Mouse (Mus musculus) gastrocnemius, adult 2 months (tissue): ENCODE data around the gene Npnt. TPM values are rescaled to one million over a fixed set of nuclear protein-coding genes. Genes with fewer than 3 reads are reported as not detected.

Experiments used
- DNase-seq: peaks from one replicate; pipeline ENCODE4 v3.0.0; 2022
- H3K27ac ChIP-seq: fragments of 200-600 bp; 2 replicates; pipeline ENCODE4 v1.8.1; 2022; ENCODE audit warnings: mild to moderate bottlenecking
- H3K4me3 ChIP-seq: fragments of 200-600 bp; 2 replicates; pipeline ENCODE4 v1.8.1; 2022; ENCODE audit warnings: mild to moderate bottlenecking, moderate library complexity
- CTCF ChIP-seq: fragments of 200-600 bp; IDR thresholded peaks from 2 replicates; pipeline ENCODE4 v1.8.1; 2022; ENCODE audit warnings: antibody characterized with exemption, mild to moderate bottlenecking, moderate library complexity
- intact Hi-C: fragments of 180-260 bp; cut with DNase I; formaldehyde crosslinking; loops from one replicate; pipeline ENCODE4 v1.15.1; 2025
- total RNA-seq, 2 experiments: library from RNA; stranded (reverse); gene quantifications; 2 replicates each; pipeline ENCODE4 v1.2.3; 2021

The Npnt gene
- total RNA-seq, 2 experiments from 2014 or later: 4.5 to 7.4 TPM

DNA sequence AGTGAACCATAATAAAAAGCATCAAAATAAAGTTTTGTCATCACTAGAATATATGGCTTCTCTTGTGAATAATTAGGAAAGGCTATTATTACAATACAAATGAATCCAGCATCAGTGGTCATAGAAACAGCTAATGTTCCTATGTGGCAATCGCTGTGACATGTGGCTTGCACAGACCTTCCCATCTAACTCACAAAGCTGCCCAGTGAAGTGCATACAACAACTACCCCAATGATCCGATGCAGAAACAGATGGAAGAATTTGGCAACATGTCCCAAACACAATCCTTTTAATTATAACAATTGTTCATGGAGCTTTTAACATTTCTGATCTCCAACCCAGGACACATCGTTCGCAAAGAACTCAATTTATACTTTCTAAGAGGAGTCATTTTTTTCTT lies 52.2 kb downstream of the Npnt start:
- no peak for DNase-seq
- intact Hi-C loops: no loop called here
- H3K4me3 ChIP-seq: no peak overlapping the region
- no peak for TF ChIP-seq CTCF
- H3K27ac ChIP-seq: no peak overlapping the region

DNA sequence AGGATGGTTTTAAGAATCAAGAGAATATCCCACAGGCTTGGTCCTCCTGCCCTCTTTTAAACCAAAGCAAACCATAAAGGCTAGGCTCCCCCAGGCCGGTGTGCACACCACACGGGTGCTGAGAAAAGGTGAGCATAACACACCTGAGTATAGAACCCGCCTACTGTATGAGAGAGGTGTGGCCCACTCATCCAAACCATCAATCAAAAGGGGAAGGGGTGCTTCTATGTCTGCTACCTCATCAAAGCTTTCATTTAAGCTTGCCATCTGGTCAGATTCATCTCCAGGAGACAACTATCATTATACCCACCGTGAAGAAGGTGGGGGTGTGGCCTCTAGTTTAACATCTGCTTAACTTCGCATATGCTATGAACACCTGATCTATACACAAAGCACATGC lies 52.7 kb downstream of the Npnt start:
- no peak for DNase-seq
- Histone ChIP-seq H3K4me3 (no peak overlapping the region), H3K27ac (no peak overlapping the region)
- TF ChIP-seq CTCF: no peak
- intact Hi-C loops: no loop called here

DNA sequence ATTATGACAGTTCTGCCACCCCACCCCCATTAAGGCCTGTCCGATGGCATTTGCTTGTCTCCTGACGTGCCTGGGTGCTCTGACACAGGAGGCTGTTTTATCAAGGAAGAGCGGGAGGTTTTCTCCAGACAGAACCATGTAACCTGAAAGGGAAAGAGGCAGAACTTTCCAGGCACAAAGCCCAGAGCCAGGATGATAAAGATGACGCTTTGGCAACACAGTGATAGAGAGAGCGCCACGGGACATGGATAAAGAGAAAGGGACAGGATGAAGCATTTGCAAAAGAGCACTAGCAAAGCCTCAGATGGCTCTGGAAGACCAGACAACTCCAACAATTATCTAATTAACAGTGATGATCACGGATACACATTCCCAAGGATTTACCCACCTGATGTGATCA lies 56.0 kb downstream of the Npnt start:
- Histone ChIP-seq H3K27ac (no peak overlapping the region), H3K4me3 (no peak overlapping the region)
- DNase-seq: no peak
- intact Hi-C loops: no loop called here
- no peak for TF ChIP-seq CTCF

DNA sequence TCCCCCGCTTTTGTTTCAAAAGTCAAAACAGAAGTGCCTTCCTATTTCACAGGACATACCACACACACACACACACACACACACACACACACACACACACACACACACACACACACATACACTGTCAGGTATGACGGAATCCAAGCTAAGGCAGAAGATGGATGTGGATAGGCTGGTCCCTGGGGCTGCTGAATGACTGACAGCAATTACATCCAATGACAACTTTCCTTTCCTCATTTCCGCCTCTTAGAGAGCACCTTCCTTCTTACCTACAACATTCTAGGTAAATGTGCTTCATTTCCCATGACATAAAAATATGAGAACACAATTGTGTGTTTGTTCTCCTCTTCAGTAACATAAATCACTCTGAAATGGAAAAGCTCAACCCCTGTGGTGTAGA lies 56.4 kb downstream of the Npnt start:
- no peak overlapping the region for H3K27ac ChIP-seq
- no peak for DNase-seq
- intact Hi-C loops: no loop called here
- TF ChIP-seq CTCF: no peak
- H3K4me3 ChIP-seq: no peak overlapping the region

DNA sequence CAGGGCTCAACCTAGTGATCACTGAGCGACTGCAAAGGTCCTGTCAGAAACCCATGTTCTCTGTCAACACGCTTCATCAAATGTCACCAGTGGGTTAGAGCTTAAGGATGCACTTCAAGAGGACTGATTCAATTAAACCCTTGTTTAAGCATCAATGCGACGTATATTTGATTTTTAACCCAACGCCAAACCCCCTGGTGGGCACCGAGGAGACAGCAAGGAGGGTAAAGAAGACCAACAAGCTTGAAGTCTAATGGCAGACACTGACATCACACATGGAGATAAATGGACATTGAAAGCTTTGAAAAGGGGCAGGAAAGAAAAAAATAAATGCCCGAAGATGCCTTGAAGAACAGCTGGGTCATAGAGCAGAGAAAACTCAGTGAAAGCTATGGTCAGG lies 57.0 kb downstream of the Npnt start:
- no peak for TF ChIP-seq CTCF
- intact Hi-C loops: no loop called here
- no peak overlapping the region for H3K27ac ChIP-seq
- H3K4me3 ChIP-seq: no peak overlapping the region
- DNase-seq: no peak

DNA sequence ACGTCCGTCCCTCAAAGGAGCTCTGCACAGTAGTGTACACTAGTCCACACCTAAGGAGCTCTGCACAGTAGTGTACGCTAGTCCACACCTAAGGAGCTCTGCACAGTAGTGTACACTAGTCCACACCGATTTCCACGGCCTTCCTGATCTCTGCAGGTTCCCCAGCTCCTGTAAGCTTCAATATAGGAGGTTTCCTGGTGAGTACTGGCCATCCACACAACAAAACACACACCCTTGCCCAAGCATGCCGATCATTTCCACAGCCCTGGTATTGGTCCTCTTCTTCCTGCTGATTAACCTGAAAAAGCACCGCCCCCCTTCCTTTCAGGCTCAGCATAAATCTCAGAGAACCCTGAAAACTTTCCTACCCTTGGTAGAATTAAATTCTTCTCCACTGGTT lies 57.6 kb downstream of the Npnt start:
- Histone ChIP-seq H3K4me3 (no peak overlapping the region), H3K27ac (no peak overlapping the region)
- DNase-seq: no peak
- no peak for TF ChIP-seq CTCF
- intact Hi-C loops: no loop called here

DNA sequence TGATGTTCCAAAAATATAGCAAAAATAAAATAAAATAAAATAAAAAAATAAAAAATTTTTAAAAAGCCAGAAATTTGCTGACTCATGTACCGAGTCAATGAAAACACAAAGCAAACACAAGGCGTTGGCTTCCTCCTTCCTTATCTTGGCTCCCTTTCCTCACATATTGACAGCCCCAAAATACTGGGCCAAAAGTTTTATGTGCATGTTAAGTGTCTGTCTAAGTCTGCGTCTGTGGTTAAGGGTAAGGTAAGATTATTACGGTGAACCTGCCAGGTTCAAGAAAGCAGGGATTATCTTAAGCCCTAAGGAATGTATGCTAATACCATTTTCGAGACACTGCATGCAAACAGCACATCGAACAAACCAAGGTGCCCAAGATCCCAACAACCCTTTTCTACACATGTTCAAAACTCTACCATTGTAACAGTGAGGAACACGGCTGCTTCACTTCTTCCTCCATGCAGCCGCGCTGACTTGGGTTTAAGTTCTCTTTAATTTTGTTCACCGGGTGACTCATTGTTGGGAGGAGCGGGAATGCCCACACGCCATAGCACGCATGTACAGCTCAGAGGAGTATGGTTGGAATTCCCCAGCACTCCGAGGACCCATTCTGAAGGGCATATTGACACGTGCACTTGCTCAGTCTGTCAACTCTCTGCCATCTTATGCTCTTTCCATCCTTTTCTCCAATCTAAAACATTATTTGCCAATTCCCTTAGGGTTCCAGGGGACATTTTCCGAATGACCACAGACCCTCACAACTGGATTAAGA lies 62.8 kb downstream of the Npnt start:
- no peak for TF ChIP-seq CTCF
- intact Hi-C loops: no loop called here

DNA sequence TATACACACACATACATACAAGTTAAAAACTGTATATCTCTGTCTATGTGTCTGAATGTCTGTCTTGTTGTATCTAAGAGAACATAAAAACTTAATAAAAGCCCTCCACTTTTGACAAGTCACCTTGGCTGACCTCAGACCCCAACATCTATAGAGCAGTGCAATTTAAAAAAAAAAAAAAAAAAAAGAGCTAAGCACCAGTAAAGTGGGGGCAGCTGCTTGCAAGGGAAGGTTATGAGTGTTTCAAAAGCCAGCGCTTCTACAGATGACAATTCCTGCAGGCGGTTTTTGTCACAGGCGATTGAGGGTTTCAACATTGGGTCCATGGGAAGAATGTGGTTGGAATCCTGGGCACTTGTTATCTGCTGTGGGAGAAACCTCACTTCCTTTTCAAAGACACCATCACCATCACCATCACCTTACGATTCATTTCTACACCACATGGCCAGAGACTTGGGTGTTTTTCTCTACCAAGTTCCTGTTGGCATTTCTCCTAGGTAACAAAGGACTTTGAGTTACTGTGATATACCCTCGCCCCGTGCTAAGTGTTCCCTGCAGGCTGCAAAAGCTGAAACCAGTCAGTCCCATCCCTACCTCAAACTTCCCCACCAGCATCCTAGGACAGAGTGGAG lies 63.6 kb downstream of the Npnt start:
- DNase-seq: no peak
- Histone ChIP-seq H3K4me3 (no peak overlapping the region), H3K27ac (no peak overlapping the region)
- TF ChIP-seq CTCF: no peak
- intact Hi-C loops: no loop called here

More for the DNA sequence above, 62.8 kb downstream of the Npnt start:
- Histone ChIP-seq H3K4me3 (no peak overlapping the region), H3K27ac (no peak overlapping the region)
- DNase-seq: no peak

DNA sequence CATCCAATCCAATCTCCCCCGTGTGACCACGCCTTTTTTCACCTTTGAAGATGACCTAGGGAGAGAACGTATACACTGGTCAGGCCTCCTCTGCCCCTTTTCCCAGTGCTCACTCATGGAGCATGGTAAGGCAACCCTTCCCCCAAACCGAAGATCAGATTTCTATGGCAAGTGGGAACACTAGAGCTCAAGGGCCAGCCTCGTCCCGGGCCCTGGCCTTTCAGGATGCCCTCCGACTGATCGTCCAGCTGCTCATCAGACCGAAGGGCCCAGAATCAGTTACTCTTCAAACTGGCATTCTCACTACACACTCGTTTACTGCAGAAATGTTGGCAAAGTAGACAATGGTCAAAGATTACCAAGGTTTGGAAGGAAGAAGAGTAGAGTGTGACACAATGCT lies 65.6 kb downstream of the Npnt start:
- no peak overlapping the region for H3K27ac ChIP-seq
- intact Hi-C loops: no loop called here
- TF ChIP-seq CTCF: no peak
- H3K4me3 ChIP-seq: no peak overlapping the region
- no peak for DNase-seq

DNA sequence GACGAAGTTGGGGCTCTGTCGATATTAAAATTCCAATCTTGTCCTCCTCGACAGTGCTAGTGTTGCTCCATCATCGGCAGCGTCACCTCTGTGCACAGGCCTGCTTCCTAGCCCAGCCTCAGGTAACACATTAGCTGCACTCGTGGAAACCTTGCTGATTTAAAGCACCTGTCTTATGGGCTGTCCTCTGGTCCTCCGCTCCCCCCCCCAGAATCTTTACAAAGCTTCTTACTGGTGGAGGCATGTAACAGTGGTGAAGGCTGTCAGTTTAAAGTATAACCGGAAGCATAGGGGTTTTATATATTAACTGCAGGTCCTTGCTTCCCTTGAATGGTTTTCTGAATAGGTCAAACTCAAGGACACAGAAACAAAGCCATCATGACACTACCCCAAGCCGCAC lies 66.8 kb downstream of the Npnt start:
- Histone ChIP-seq H3K4me3 (no peak overlapping the region), H3K27ac (no peak overlapping the region)
- no peak for DNase-seq
- TF ChIP-seq CTCF: no peak
- intact Hi-C loops: no loop called here

DNA sequence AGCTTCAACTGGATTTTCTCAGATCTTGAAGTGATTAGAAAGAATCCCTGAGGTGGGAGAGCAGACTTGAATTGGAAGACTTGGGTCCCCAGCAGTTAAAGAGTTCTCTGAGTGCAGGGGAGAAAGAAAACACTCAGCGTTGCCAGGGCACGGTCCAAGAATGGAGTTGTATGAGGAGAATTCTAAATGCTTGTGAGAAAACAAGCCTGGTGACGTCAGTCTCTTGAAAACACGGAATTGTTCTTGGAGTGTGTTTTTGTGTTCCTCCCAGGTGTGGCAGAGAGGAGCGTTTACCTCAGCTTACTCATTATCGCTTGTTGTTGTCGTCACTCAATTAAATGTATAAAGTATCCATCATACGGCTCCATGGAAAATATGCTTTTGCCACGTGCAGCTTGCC lies 69.3 kb downstream of the Npnt start:
- intact Hi-C loops: no loop called here
- TF ChIP-seq CTCF: no peak
- Histone ChIP-seq H3K27ac (no peak overlapping the region), H3K4me3 (no peak overlapping the region)
- DNase-seq: no peak

DNA sequence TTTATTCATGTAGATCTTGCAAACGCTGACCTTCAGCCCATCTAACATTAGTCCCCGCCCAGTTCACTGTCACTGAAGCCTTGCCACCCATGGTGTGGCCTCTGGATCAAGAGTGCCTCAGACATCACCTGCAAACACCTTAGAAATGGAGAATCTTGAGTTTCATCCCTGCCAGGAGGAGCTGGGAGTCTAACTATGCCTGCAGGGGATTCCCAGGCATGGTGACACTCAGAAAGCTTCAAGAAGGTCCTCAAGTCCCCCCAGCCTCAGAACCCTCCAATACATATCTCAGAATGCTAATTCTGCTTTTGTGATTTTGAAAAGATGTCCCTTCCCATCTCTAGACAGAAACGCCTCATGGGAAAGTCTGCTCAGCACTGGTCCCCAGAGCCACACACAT lies 69.7 kb downstream of the Npnt start:
- intact Hi-C loops: no loop called here
- DNase-seq: no peak
- no peak for TF ChIP-seq CTCF

DNA sequence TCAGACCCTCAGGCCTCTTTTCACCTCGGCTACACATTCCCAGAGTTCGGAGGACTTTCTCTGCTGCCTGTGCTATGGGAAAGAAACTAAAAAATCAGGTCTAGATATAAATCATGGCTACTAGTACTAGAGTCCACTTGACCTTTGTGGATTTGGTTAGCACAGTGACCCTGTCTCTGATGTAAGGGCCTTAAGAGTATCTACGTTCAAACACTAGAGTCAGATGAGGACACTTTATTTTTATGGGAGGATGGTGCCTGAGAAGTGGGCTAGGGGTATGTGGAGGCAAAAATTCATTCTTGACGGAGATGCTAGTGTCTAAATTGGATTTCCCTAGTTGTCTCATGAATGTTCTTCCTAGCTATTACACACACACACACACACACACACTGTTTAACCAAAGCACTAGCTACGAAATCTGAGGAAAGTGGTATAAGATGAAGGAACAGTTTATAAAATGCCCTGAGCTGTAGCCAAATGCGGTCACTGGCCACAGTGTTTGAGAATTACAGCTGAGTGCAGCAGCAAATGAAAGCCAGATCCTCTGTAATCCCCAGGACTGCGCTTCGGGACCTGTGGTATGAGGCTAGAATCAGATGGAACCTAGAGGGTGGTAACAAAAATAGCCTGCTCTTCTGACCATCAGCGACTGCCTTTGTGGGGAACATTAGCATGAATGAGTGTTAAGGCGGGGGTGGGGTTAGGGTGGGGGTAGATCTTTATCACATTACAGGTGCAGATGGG lies 73.0 kb downstream of the Npnt start:
- H3K27ac ChIP-seq: no peak overlapping the region
- no peak for TF ChIP-seq CTCF
- DNase-seq: no peak
- intact Hi-C loops: no loop called here
- H3K4me3 ChIP-seq: no peak overlapping the region

More for the DNA sequence above, 69.7 kb downstream of the Npnt start:
- Histone ChIP-seq H3K4me3 (no peak overlapping the region), H3K27ac (no peak overlapping the region)
